Mouse (Mus musculus) erythroblast, adult 5-6 weeks (primary cell): ENCODE data around the gene Spag4. TPM values are rescaled to one million over a fixed set of nuclear protein-coding genes. Genes with fewer than 3 reads are reported as not detected.
"Not testable (repeated sequence)": the region's sequence is repeated elsewhere in the genome, so short reads cannot be mapped to it uniquely, and the experiment has no call there.

ENCODE experiments used
- ATAC-seq: replicated peaks from 2 replicates; pipeline ENCODE4 v1.8.0; 2016; ENCODE audit warnings: moderate number of reproducible peaks, mild to moderate bottlenecking, moderate TSS enrichment, inconsistent platforms; ENCODE audit not compliant: poor library complexity, low FRiP score, severe bottlenecking
- total RNA-seq, 2 experiments: library from RNA; stranded (forward) in 1 of 2; stranded (reverse) in 1 of 2; fragments of 150-400 nt in 1 of 2; fragments of 200-764, 138-1000 nt in 1 of 2; gene quantifications; 2 replicates each; pipeline versions ENCODE4 v1.2.3 to v1.2.4; 2015 to 2017; ENCODE audit warnings: low replicate concordance in 2 of 2

The Spag4 gene
- total RNA-seq, 2 experiments from 2014 or later = not detected

DNA sequence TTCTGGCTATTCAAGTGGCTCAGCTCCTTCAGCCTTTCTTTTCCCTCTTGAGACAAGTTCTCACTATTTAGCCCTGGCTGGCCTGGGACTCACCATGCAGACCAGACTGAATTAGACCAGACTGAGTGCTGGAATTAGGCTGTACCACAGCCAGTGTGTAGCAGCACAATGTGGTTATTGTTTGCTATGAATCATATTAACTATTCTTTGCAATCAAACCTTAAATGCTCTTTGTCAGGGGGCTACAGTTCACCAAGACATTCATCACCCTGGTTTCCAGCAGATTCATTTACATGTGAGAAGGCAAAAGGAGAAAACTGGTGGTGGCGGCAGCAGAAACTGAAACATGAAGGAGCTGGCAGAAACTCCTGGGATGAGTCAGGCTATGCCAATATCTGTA is 24.8 kb downstream of the Spag4 start:
- ATAC-seq = no peak

DNA sequence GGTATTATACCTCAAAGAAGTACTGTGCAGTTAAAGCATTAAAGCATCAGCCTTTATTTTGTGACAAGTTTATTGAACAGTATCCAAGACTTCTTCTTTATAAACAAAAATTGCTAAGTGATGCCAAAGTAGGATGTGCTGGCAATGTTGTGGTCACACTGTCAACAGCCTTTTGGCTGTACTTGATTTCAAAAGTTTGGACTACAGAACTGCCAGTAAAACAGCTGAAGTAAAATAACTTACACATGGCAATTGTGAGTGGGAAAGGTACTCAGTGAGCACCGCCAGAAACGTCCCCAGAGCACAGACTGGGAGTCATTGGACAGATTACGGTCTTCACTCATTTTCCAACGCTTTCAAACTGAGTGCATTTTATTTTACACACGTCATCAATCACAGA is 27.0 kb downstream of the Spag4 start:
- ATAC-seq = no peak

DNA sequence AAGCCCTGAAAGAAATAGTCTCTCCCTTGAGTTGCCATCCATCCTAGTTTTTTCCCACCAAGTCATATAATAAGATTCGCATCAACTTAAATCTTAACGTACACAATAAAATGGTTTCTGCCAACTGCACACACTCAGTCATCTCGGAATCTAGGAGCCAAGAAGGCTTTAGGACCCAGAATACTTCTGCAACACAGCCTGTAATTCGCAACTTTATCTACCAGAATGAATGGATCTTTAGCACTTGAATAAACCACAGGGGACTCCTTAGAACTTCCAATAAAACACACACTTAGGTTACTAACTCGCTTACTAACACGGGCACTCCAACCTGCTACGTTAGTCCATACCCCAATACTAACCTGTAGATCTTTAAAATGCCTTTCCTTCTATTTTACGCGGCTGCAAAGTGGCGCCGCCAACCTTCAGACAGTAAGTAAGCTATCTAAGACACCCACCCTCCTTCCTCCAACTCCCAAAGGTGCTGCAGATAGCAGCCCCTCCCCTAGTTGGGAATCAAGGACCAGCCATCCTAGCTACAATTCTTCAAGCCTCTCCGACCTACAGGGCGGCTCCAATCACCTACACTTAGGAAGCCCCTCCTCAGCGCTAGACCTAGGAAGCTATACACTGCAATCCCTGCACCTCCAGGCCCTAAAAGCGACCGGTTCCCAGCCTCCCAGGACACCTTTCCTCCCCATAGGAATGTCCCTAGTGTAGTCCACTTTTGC is 45.8 kb downstream of the Spag4 start:
- peak; percentile 59 for ATAC-seq

DNA sequence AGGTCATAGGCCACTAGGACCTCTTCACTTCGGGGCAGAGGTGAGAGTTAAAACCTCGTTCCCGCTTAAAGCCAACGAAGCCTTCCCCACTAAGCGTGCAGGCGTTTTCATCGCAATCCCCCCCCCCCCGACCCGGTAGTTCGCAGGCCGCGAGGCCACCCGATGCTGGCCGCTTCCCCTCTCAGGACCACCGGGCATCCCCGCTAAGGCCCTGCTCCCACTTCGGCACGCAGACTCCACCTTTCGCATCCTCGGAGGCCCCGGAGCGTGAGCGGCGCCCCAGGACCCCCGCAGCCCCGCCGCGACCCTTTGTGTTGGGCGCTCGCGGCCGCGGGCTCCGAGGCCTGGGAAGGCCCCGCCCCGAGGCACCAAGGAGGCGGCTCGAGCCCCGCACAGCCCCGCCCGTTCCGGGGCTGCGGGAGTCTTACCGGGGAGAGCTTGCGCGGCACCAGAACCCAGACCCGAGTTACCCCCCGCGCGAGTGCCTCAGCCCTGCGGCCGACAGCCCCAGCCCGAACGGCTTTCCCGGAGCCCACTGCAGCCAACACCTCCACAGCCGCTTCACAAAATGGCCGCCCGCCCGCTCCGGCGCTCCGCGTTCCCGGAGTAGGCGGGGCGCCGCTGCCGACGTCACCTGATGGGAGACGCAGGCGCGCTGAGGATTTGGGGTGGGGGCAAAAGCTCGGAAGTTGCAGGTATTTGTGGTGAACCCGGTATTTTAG is 46.5 kb downstream of the Spag4 start, which contains the start of the genes Cpne1 and Rbm12:
Cpne1 (minus strand) TSS at position 608 of the 722 bp plus-strand sequence.
Rbm12 (minus strand) TSS at position 621 of the 722 bp plus-strand sequence.
- ATAC-seq = peak; percentile 95

DNA sequence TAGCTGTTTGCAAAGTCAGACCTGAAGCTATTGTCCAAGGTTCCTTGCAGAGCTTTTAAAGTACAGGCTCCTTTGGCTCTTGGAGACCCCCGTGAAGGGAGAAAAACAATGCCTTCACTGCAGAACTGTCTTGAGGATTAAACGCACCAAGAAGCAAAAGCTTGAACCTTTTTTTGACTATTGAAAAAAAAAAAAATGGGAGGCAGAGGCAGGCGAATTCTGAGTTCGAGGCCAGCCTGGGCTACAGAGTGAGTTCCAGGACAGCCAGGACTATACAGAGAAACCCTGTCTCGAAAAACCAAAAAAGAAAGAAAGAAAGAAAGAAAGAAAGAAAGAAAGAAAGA is 47.1 kb downstream of the Spag4 start:
- ATAC-seq = not testable (repeated sequence)

DNA sequence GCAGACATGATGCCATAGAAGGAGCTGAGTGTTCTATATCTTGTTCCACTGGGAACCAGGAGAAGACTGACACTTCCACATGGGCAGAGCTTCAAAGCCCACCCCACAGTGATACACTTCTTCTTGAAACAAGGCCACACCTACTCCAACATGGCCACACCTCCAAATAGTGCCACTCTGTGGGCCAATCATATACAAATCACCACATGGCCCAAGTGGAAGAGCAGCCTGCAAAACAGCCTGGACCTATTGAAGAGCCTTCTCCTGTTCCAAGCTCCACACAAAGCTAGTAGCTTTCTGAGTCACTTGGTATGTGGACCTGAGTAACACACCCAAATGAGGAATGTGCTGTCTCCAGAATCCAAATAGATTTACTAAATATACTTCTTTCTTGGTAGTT is 54.6 kb downstream of the Spag4 start:
- no peak for ATAC-seq

Other genes with a start within 250 kb of the Spag4 start
- gene BC029722, start 245.7 kb upstream of the Spag4 start, total RNA-seq (2015; ENCODE audit: low replicate concordance) = 1.3 and 3.8 TPM in 2 replicates
- gene BC029722, start 245.7 kb upstream of the Spag4 start, total RNA-seq (2017; ENCODE audit: low replicate concordance) = 2.4 and 3.5 TPM in 2 replicates
- 20.4 and 58.3 TPM in 2 replicates for gene Eif6, start 238.2 kb upstream of the Spag4 start, total RNA-seq (2015; ENCODE audit: low replicate concordance)
- 17.0 and 22.2 TPM in 2 replicates for gene Eif6, start 238.2 kb upstream of the Spag4 start, total RNA-seq (2017; ENCODE audit: low replicate concordance)
- gene Fam83c, start 230.3 kb upstream of the Spag4 start, total RNA-seq (2015; ENCODE audit: low replicate concordance) = not detected in 2 replicates
- not detected in 2 replicates for gene Fam83c, start 230.3 kb upstream of the Spag4 start, total RNA-seq (2017; ENCODE audit: low replicate concordance)
- 6.7 and 7.9 TPM in 2 replicates for gene Uqcc1, start 134.9 kb upstream of the Spag4 start, total RNA-seq (2015; ENCODE audit: low replicate concordance)
- gene Uqcc1, start 134.9 kb upstream of the Spag4 start, total RNA-seq (2017; ENCODE audit: low replicate concordance) = 4.3 and 8.2 TPM in 2 replicates
- gene Gm15557, start 124.4 kb upstream of the Spag4 start, total RNA-seq (2015; ENCODE audit: low replicate concordance) = not detected in 2 replicates
- gene Gm15557, start 124.4 kb upstream of the Spag4 start, total RNA-seq (2017; ENCODE audit: low replicate concordance) = not detected in 2 replicates
- not detected in 2 replicates for gene Gdf5, start 119.8 kb upstream of the Spag4 start, total RNA-seq (2015; ENCODE audit: low replicate concordance)
- not detected in 2 replicates for gene Gdf5, start 119.8 kb upstream of the Spag4 start, total RNA-seq (2017; ENCODE audit: low replicate concordance)
- 2.7 and 4.0 TPM in 2 replicates for gene Cep250, start 108.7 kb upstream of the Spag4 start, total RNA-seq (2015; ENCODE audit: low replicate concordance)
- 8.5 and 11.7 TPM in 2 replicates for gene Cep250, start 108.7 kb upstream of the Spag4 start, total RNA-seq (2017; ENCODE audit: low replicate concordance)
- not detected in 2 replicates for gene 6430550D23Rik, start 57.2 kb upstream of the Spag4 start, total RNA-seq (2015; ENCODE audit: low replicate concordance)
- 1.4 TPM in 1 of 2 replicates, not detected in the other for gene 6430550D23Rik, start 57.2 kb upstream of the Spag4 start, total RNA-seq (2017; ENCODE audit: low replicate concordance)
- gene Ergic3, start 57.1 kb upstream of the Spag4 start, total RNA-seq (2015; ENCODE audit: low replicate concordance) = 52.0 and 98.0 TPM in 2 replicates
- gene Ergic3, start 57.1 kb upstream of the Spag4 start, total RNA-seq (2017; ENCODE audit: low replicate concordance) = 11.4 and 17.8 TPM in 2 replicates
- gene Fer1l4, start 12.2 kb upstream of the Spag4 start, total RNA-seq (2015; ENCODE audit: low replicate concordance) = not detected in 2 replicates
- not detected in 2 replicates for gene Fer1l4, start 12.2 kb upstream of the Spag4 start, total RNA-seq (2017; ENCODE audit: low replicate concordance)
- gene Cpne1, start 46.8 kb downstream of the Spag4 start, total RNA-seq (2015; ENCODE audit: low replicate concordance) = 13.2 and 13.6 TPM in 2 replicates
- 6.4 and 16.7 TPM in 2 replicates for gene Cpne1, start 46.8 kb downstream of the Spag4 start, total RNA-seq (2017; ENCODE audit: low replicate concordance)
- gene Rbm12, start 46.8 kb downstream of the Spag4 start, total RNA-seq (2015; ENCODE audit: low replicate concordance) = 21.1 and 22.7 TPM in 2 replicates
- 8.8 and 9.5 TPM in 2 replicates for gene Rbm12, start 46.8 kb downstream of the Spag4 start, total RNA-seq (2017; ENCODE audit: low replicate concordance)
- 0.42 and 15.8 TPM in 2 replicates for gene Gm28036, start 61.9 kb downstream of the Spag4 start, total RNA-seq (2015; ENCODE audit: low replicate concordance)
- gene Gm28036, start 61.9 kb downstream of the Spag4 start, total RNA-seq (2017; ENCODE audit: low replicate concordance) = 5.3 and 14.0 TPM in 2 replicates
- gene Romo1, start 78.9 kb downstream of the Spag4 start, total RNA-seq (2015; ENCODE audit: low replicate concordance) = 25.4 and 29.3 TPM in 2 replicates
- 12.7 TPM in 1 of 2 replicates, not detected in the other for gene Romo1, start 78.9 kb downstream of the Spag4 start, total RNA-seq (2017; ENCODE audit: low replicate concordance)
- 6.3 and 17.8 TPM in 2 replicates for gene Nfs1, start 79.0 kb downstream of the Spag4 start, total RNA-seq (2015; ENCODE audit: low replicate concordance)
- gene Nfs1, start 79.0 kb downstream of the Spag4 start, total RNA-seq (2017; ENCODE audit: low replicate concordance) = 12.8 and 13.7 TPM in 2 replicates
- 528 and 548 TPM in 2 replicates for gene Rbm39, start 115.1 kb downstream of the Spag4 start, total RNA-seq (2015; ENCODE audit: low replicate concordance)
- gene Rbm39, start 115.1 kb downstream of the Spag4 start, total RNA-seq (2017; ENCODE audit: low replicate concordance) = 550 and 778 TPM in 2 replicates
- 12.7 and 13.6 TPM in 2 replicates for gene Phf20, start 131.3 kb downstream of the Spag4 start, total RNA-seq (2015; ENCODE audit: low replicate concordance)
- 7.1 and 15.3 TPM in 2 replicates for gene Phf20, start 131.3 kb downstream of the Spag4 start, total RNA-seq (2017; ENCODE audit: low replicate concordance)
- 0.38 and 1.0 TPM in 2 replicates for gene Cnbd2, start 247.1 kb downstream of the Spag4 start, total RNA-seq (2015; ENCODE audit: low replicate concordance)
- gene Cnbd2, start 247.1 kb downstream of the Spag4 start, total RNA-seq (2017; ENCODE audit: low replicate concordance) = 1.4 TPM in 1 of 2 replicates, not detected in the other
- gene Scand1, start 247.5 kb downstream of the Spag4 start, total RNA-seq (2015; ENCODE audit: low replicate concordance) = 2.3 TPM in 1 of 2 replicates, not detected in the other
- 1.9 and 16.4 TPM in 2 replicates for gene Scand1, start 247.5 kb downstream of the Spag4 start, total RNA-seq (2017; ENCODE audit: low replicate concordance)